Mouse (Mus musculus) limb, embryonic 12.5 days (tissue): ENCODE measurements around the gene Rtbdn. TPM values are rescaled to one million over a fixed set of nuclear protein-coding genes. Genes with fewer than 3 reads are reported as not detected.

Source experiments
- ATAC-seq: fragments of 200-750 bp; cut with Nextera tagmentation; 2 replicates; pipeline ENCODE4 v1.8.0; 2017; ENCODE audit warnings: low read depth, moderate TSS enrichment; ENCODE audit not compliant: insufficient number of reproducible peaks, insufficient read depth, low FRiP score, low TSS enrichment
- H3K27ac ChIP-seq: fragments of 300-500 bp; sonication (generic); 2 replicates; pipeline ENCODE4 v1.5.1; 2016; ENCODE audit warnings: mild to moderate bottlenecking, moderate library complexity
- H3K27me3 ChIP-seq: fragments of 300-500 bp; sonication (generic); 2 replicates; pipeline ENCODE4 v1.6.1; 2016; ENCODE audit warnings: mild to moderate bottlenecking, moderate library complexity
- H3K36me3 ChIP-seq: fragments of 300-500 bp; sonication (generic); 2 replicates; pipeline ENCODE4 v1.6.1; 2016; ENCODE audit warnings: mild to moderate bottlenecking, moderate library complexity
- H3K4me1 ChIP-seq: fragments of 300-500 bp; sonication (generic); replicated peaks from 2 replicates; pipeline ENCODE4 v1.6.1; 2016
- H3K4me2 ChIP-seq: fragments of 300-500 bp; sonication (generic); 2 replicates; pipeline ENCODE4 v1.6.1; 2016; ENCODE audit warnings: mild to moderate bottlenecking, moderate library complexity
- H3K4me3 ChIP-seq: fragments of 300-500 bp; sonication (generic); replicated peaks from 2 replicates; pipeline ENCODE4 v1.5.1; 2016; ENCODE audit warnings: mild to moderate bottlenecking
- H3K9ac ChIP-seq: fragments of 300-500 bp; sonication (generic); replicated peaks from 2 replicates; pipeline ENCODE4 v1.6.1; 2016; ENCODE audit warnings: mild to moderate bottlenecking, moderate library complexity
- H3K9me3 ChIP-seq: fragments of 300-500 bp; sonication (generic); 2 replicates; pipeline ENCODE4 v1.6.1; 2016; ENCODE audit warnings: mild to moderate bottlenecking, moderate library complexity
- WGBS: fragments of 180-500 bp; shearing (Covaris S2); methylation state at CpG from one replicate; pipeline ENCODE4 v1.1.7; 2016; 5-methylcytosine and 5-hydroxymethylcytosine counted together
- polyA plus RNA-seq: library from polyadenylated mRNA; unstranded; fragments of >200 nt; fragmentation: Nextera tagmentation; extraction: Ambion mirVana; gene quantifications from 2 replicates; pipeline ENCODE4 v1.2.1, GENCODE M21; 2016

Rtbdn gene
- polyA plus RNA-seq, 1 experiment from 2014 or later: 0.34 TPM

GRCm38 (mm10) chr8:84937620-84938485, 8.9 kb upstream of the Rtbdn start:
- peaks cover 24% of the 10 kb centered on the region for H3K4me1 ChIP-seq
- 68% methylated on average over 13 of the region's 13 CpGs for WGBS
- no peak overlapping the region for H3K27ac ChIP-seq
- peak overlapping the region; percentile 46 for H3K4me3 ChIP-seq
- no peaks in the 10 kb centered on the region for H3K36me3 ChIP-seq
- H3K27me3 ChIP-seq: peaks cover 88% of the 10 kb centered on the region
- no peak overlapping the region for H3K9ac ChIP-seq
- no peaks in the 10 kb centered on the region for H3K9me3 ChIP-seq
- peak overlapping the region; percentile 80 for H3K4me2 ChIP-seq
- no peak for ATAC-seq

GRCm38 (mm10) chr8:84943699-84944098, 3.1 kb upstream of the Rtbdn start:
- no peak for ATAC-seq
- no peaks in the 10 kb centered on the region for H3K36me3 ChIP-seq
- H3K4me1 ChIP-seq: peaks cover 11% of the 10 kb centered on the region
- H3K9ac ChIP-seq: no peak overlapping the region
- peaks cover 91% of the 10 kb centered on the region for H3K27me3 ChIP-seq
- H3K27ac ChIP-seq: no peak overlapping the region
- WGBS: 18% methylated on average over 4 of the region's 4 CpGs
- H3K4me2 ChIP-seq: no peak overlapping the region
- H3K4me3 ChIP-seq: no peak overlapping the region
- no peaks in the 10 kb centered on the region for H3K9me3 ChIP-seq

- peaks cover 89% of the 10 kb centered on the region for H3K27me3 ChIP-seq
- WGBS: 3% methylated on average over 26 of the region's 26 CpGs
- peak overlapping the region; percentile 47; the same call in 1 of the 2 replicates for H3K4me3 ChIP-seq
- H3K9me3 ChIP-seq: no peaks in the 10 kb centered on the region
- ATAC-seq: no peak
- H3K36me3 ChIP-seq: no peaks in the 10 kb centered on the region
- H3K9ac ChIP-seq: no peak overlapping the region
- H3K4me1 ChIP-seq: peaks cover 11% of the 10 kb centered on the region
- H3K27ac ChIP-seq: no peak overlapping the region
- H3K4me2 ChIP-seq: peak overlapping the region; percentile 30
These were observed 2.2 kb upstream of the Rtbdn start for GRCm38 (mm10) chr8:84944478-84945160.

GRCm38 (mm10) chr8:84945235-84945632, 1.6 kb upstream of the Rtbdn start:
- Histone ChIP-seq H3K4me1 (peaks cover 11% of the 10 kb centered on the region), H3K4me3 (peak overlapping the region; percentile 47), H3K27me3 (peaks cover 91% of the 10 kb centered on the region), H3K9ac (no peak overlapping the region), H3K4me2 (peak overlapping the region; percentile 86), H3K36me3 (no peaks in the 10 kb centered on the region), H3K9me3 (no peaks in the 10 kb centered on the region), H3K27ac (no peak overlapping the region)
- WGBS: 6% methylated on average over 11 of the region's 11 CpGs
- peak; percentile 24; the same call in 1 of the 2 replicates for ATAC-seq

- Histone ChIP-seq H3K36me3 (no peaks in the 10 kb centered on the region), H3K27ac (no peak overlapping the region), H3K4me1 (peaks cover 11% of the 10 kb centered on the region), H3K9me3 (no peaks in the 10 kb centered on the region), H3K27me3 (peaks cover 91% of the 10 kb centered on the region), H3K9ac (peak overlapping the region; percentile 34; the same call in 1 of the 2 replicates), H3K4me2 (peak overlapping the region; percentile 86), H3K4me3 (peak overlapping the region; percentile 47)
- ATAC-seq: no peak; the same call in 1 of the 2 replicates
- 1% methylated on average over 50 of the region's 67 CpGs for WGBS
These were observed 911 bp upstream of the Rtbdn start for GRCm38 (mm10) chr8:84945633-84946527.

GRCm38 (mm10) chr8:84947241-84947545, 402 bp downstream of the Rtbdn start:
- Histone ChIP-seq H3K27me3 (peaks cover 90% of the 10 kb centered on the region), H3K27ac (no peak overlapping the region), H3K9me3 (no peaks in the 10 kb centered on the region), H3K36me3 (no peaks in the 10 kb centered on the region), H3K4me3 (no peak overlapping the region), H3K9ac (no peak overlapping the region), H3K4me1 (peaks cover 11% of the 10 kb centered on the region), H3K4me2 (no peak overlapping the region)
- no peak for ATAC-seq
- WGBS: 13% methylated on average over 9 of the region's 9 CpGs

GRCm38 (mm10) chr8:84949753-84950152, 3.0 kb downstream of the Rtbdn start:
- ATAC-seq: no peak
- WGBS: 19% methylated on average over 12 of the region's 12 CpGs
- H3K36me3 ChIP-seq: no peaks in the 10 kb centered on the region
- H3K4me1 ChIP-seq: peaks cover 11% of the 10 kb centered on the region
- H3K4me3 ChIP-seq: no peak overlapping the region
- no peak overlapping the region for H3K27ac ChIP-seq
- H3K27me3 ChIP-seq: peaks cover 83% of the 10 kb centered on the region
- H3K4me2 ChIP-seq: no peak overlapping the region
- 0 out of 2 replicates have a peak, but pooled peaks cover 3% of the 10 kb centered on the region for H3K9me3 ChIP-seq
- no peak overlapping the region for H3K9ac ChIP-seq

GRCm38 (mm10) chr8:84952612-84953255, 5.9 kb downstream of the Rtbdn start:
- Histone ChIP-seq H3K4me2 (no peak overlapping the region), H3K36me3 (peaks cover 13% of the 10 kb centered on the region), H3K9me3 (0 out of 2 replicates have a peak, but pooled peaks cover 3% of the 10 kb centered on the region), H3K4me1 (no peaks in the 10 kb centered on the region), H3K9ac (no peak overlapping the region), H3K27me3 (peaks cover 56% of the 10 kb centered on the region), H3K27ac (no peak overlapping the region), H3K4me3 (no peak overlapping the region)
- WGBS: 7% methylated on average over 18 of the region's 18 CpGs
- ATAC-seq: no peak

GRCm38 (mm10) chr8:84956768-84957167, 10.0 kb downstream of the Rtbdn start:
- peaks cover 48% of the 10 kb centered on the region for H3K36me3 ChIP-seq
- ATAC-seq: no peak
- no peak overlapping the region for H3K27ac ChIP-seq
- no peaks in the 10 kb centered on the region for H3K4me1 ChIP-seq
- H3K4me3 ChIP-seq: no peak overlapping the region
- peaks cover 20% of the 10 kb centered on the region for H3K27me3 ChIP-seq
- no peak overlapping the region for H3K9ac ChIP-seq
- WGBS: 60% methylated on average over 2 of the region's 2 CpGs
- H3K4me2 ChIP-seq: no peak overlapping the region
- H3K9me3 ChIP-seq: 0 out of 2 replicates have a peak, but pooled peaks cover 3% of the 10 kb centered on the region

GRCm38 (mm10) chr8:84959811-84960210, 13.0 kb downstream of the Rtbdn start:
- no peak for ATAC-seq
- no peak overlapping the region for H3K27ac ChIP-seq
- H3K4me1 ChIP-seq: peaks cover under 1% of the 10 kb centered on the region; the same call in 1 of the 2 replicates
- 89% methylated on average over 7 of the region's 7 CpGs for WGBS
- H3K4me3 ChIP-seq: no peak overlapping the region
- no peak overlapping the region for H3K4me2 ChIP-seq
- H3K9me3 ChIP-seq: no peaks in the 10 kb centered on the region
- no peak overlapping the region for H3K9ac ChIP-seq
- H3K27me3 ChIP-seq: no peaks in the 10 kb centered on the region; the same call in 1 of the 2 replicates
- H3K36me3 ChIP-seq: peaks cover 61% of the 10 kb centered on the region
